Mouse (Mus musculus) midbrain, embryonic 14.5 days (tissue): ENCODE data around the gene Sh2b3. TPM values are rescaled to one million over a fixed set of nuclear protein-coding genes. Genes with fewer than 3 reads are reported as not detected.

Experiments
- ATAC-seq: fragments of 200-750 bp; cut with Nextera tagmentation; 2 replicates; pipeline ENCODE4 v1.8.0; 2017; ENCODE audit warnings: moderate number of reproducible peaks, moderate library complexity; ENCODE audit not compliant: low FRiP score, low TSS enrichment
- DNase-seq: peaks from one replicate; pipeline ENCODE4 v3.0.0-alpha.2; 2015
- H3K27ac ChIP-seq: fragments of 300-500 bp; sonication (generic); replicated peaks from 2 replicates; pipeline ENCODE4 v1.5.1; 2014; ENCODE audit warnings: mild to moderate bottlenecking, low read depth, low read length, moderate library complexity
- H3K27me3 ChIP-seq: fragments of 300-500 bp; sonication (generic); 2 replicates; pipeline ENCODE4 v1.6.1; 2014; ENCODE audit warnings: low read length, control low read depth, mixed read lengths; ENCODE audit not compliant: control insufficient read depth, insufficient read depth
- H3K36me3 ChIP-seq: fragments of 300-500 bp; sonication (generic); 2 replicates; pipeline ENCODE4 v1.6.1; 2014; ENCODE audit warnings: low read length, control low read depth; ENCODE audit not compliant: control insufficient read depth, insufficient read depth
- H3K4me1 ChIP-seq: fragments of 300-500 bp; sonication (generic); 2 replicates; pipeline ENCODE4 v1.6.1; 2014; ENCODE audit warnings: mild to moderate bottlenecking, antibody characterized with exemption, low read length, control low read depth; ENCODE audit not compliant: control insufficient read depth, insufficient read depth
- H3K4me2 ChIP-seq: fragments of 300-500 bp; sonication (generic); 2 replicates; pipeline ENCODE4 v1.6.1; 2014; ENCODE audit warnings: mild to moderate bottlenecking, low read length, moderate library complexity
- H3K4me3 ChIP-seq: fragments of 300-500 bp; sonication (generic); replicated peaks from 2 replicates; pipeline ENCODE4 v1.5.1; 2014; ENCODE audit warnings: low read depth, low read length
- H3K9ac ChIP-seq: fragments of 300-500 bp; sonication (generic); replicated peaks from 2 replicates; pipeline ENCODE4 v1.6.1; 2014; ENCODE audit warnings: mild to moderate bottlenecking, low read length, moderate library complexity
- H3K9me3 ChIP-seq: fragments of 300-500 bp; sonication (generic); 2 replicates; pipeline ENCODE4 v1.6.1; 2016; ENCODE audit warnings: low read length, control low read depth, mixed read lengths; ENCODE audit not compliant: control insufficient read depth
- WGBS: fragments of 180-500 bp; shearing (Covaris S2); extraction: QIAGEN DNeasy Blood & Tissue Kit; methylation state at CpG from one replicate; pipeline ENCODE4 v1.1.7; 2014; 5-methylcytosine and 5-hydroxymethylcytosine counted together
- polyA plus RNA-seq: library from polyadenylated mRNA; unstranded; fragments of >200 nt; fragmentation: Nextera tagmentation; extraction: Ambion mirVana; gene quantifications from 2 replicates; pipeline ENCODE4 v1.2.1, GENCODE M21; 2014

Sh2b3 gene
- polyA plus RNA-seq: 6.1 and 7.8 TPM in 2 replicates

DNA sequence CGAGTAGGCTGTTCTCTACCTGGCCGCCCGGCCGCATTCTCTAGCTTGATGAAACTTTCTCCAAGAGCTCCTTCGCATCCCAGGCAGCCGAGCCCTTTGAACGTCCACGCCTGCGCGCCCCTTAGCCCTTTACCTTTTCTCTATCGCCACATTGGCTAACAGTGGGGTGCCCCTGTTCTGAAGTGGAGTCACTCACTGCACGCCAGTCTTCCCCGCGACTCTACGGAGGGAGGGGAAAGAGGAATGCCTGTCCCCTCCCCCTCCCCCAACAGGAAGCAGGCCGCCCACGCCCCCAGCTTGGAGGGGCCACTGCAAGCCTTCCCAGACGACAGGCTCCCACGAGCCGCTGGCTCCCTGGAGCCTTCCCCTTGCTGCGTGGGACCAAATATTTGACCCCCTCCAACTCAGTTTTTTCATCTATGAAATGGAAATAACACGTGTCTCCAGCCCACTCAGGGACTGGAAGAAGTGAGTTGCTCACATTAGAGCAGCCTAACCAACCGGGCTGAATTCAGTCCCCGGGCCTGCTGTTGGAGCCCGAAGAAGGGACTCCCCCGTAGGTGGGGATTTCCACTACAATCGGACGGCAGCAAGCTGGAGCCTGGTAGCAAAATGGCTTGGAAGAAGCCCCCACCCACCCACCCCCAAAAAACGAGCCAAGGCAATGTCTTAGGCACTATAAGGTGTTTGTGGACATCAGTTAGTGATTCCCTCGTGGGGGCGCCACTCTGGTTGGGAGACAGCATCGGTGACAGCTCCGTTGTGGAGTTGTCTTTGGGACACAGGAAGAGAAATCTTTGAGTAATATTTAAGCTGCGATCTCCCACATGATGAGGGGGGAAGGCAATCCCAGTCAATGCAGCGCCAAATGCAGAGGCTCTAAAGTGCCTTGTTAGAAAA is at the start of gene Sh2b3:
Gene Sh2b3 (minus strand): TSS at position 206 of the 900 bp plus-strand sequence.
- peak within 1 kb of the TSS; percentile 65 for H3K9ac ChIP-seq
- H3K4me3 ChIP-seq: peak within 1 kb of the TSS; percentile 75
- H3K27me3 ChIP-seq: peaks cover 52% of the 10 kb centered on the region
- no peak; the same call in 1 of the 2 replicates for ATAC-seq
- DNase-seq: peak; percentile 62
- H3K4me2 ChIP-seq: peak within 1 kb of the TSS; percentile 94
- under 1% methylated on average over 35 of the region's 35 CpGs for WGBS
- H3K9me3 ChIP-seq: no peaks in the 10 kb centered on the region
- peaks cover 32% of the 10 kb centered on the region for H3K4me1 ChIP-seq
- H3K27ac ChIP-seq: peak within 1 kb of the TSS; percentile 49; the same call in 1 of the 2 replicates
- H3K36me3 ChIP-seq: no peaks in the 10 kb centered on the region

DNA sequence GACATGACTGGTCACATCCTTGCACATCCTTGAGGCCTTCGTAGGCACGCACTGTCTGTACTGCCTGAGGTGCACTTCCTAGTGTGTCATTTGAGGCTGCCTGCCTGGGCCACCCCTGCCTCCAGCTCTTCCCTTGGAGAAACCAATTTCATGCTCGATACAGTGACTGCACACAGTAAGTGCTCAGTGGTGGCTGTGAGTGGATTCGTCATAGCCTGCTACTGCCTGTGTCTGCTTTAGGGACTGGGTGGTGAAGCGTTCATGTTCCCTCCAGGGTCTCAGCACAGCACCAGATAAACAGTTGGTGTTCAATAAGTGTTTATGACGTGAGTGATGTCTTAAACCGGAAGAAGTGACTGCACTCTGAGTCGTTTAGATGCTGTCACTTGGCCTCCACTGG is 45.9 kb upstream of the Sh2b3 start:
- WGBS: 80% methylated on average over 8 of the region's 8 CpGs

GRCm38 (mm10) chr5:121879211-121879610 is 41.8 kb upstream of the Sh2b3 start:
- Histone ChIP-seq H3K4me1 (no peaks in the 10 kb centered on the region), H3K9me3 (no peaks in the 10 kb centered on the region), H3K36me3 (peaks cover 27% of the 10 kb centered on the region), H3K27ac (no peak overlapping the region), H3K27me3 (no peaks in the 10 kb centered on the region), H3K4me3 (no peak overlapping the region), H3K9ac (no peak overlapping the region), H3K4me2 (no peak overlapping the region)
- DNase-seq (no peak), ATAC-seq (no peak)
- WGBS: 61% methylated on average over 6 of the region's 6 CpGs

More for the DNA sequence above, 45.9 kb upstream of the Sh2b3 start:
- no peak overlapping the region for H3K27ac ChIP-seq
- H3K4me3 ChIP-seq: no peak overlapping the region
- peaks cover 13% of the 10 kb centered on the region; the same call in 1 of the 2 replicates for H3K36me3 ChIP-seq
- H3K9me3 ChIP-seq: no peaks in the 10 kb centered on the region
- H3K27me3 ChIP-seq: no peaks in the 10 kb centered on the region
- ATAC-seq (no peak), DNase-seq (no peak)
- no peak overlapping the region for H3K9ac ChIP-seq
- no peaks in the 10 kb centered on the region for H3K4me1 ChIP-seq
- H3K4me2 ChIP-seq: no peak overlapping the region

DNA sequence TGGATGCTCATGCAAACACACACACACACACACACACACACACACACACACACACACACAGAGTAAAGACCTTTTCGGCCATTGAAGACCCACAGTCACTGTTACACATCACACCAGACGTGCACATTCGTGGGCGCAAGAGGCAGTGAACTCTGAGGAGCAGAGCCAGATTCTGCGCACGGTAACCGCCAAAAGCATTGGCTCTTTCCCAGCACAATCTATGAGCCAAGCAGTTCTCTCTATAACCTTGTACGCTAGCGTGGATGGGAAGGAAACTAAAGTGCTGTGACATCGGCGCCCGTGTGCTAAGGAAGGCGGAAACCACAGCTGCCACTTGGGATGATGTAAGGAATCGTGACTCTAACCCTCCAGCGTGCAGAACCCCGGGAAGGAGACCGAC is 41.3 kb upstream of the Sh2b3 start:
- Histone ChIP-seq H3K4me1 (no peaks in the 10 kb centered on the region), H3K36me3 (peaks cover 31% of the 10 kb centered on the region), H3K27ac (no peak overlapping the region), H3K9me3 (no peaks in the 10 kb centered on the region), H3K27me3 (no peaks in the 10 kb centered on the region), H3K9ac (no peak overlapping the region), H3K4me2 (no peak overlapping the region), H3K4me3 (no peak overlapping the region)
- DNase-seq: no peak
- no peak for ATAC-seq
- WGBS: 87% methylated on average over 17 of the region's 17 CpGs

- DNase-seq: no peak
- Histone ChIP-seq H3K9me3 (no peaks in the 10 kb centered on the region), H3K27ac (no peak overlapping the region), H3K4me2 (no peak overlapping the region), H3K9ac (no peak overlapping the region), H3K4me3 (no peak overlapping the region), H3K36me3 (peaks cover 34% of the 10 kb centered on the region), H3K4me1 (no peaks in the 10 kb centered on the region), H3K27me3 (no peaks in the 10 kb centered on the region)
- WGBS: 85% methylated on average over 12 of the region's 12 CpGs
- ATAC-seq: no peak
Measured at GRCm38 (mm10) chr5:121876901-121877300, 39.5 kb upstream of the Sh2b3 start.

GRCm38 (mm10) chr5:121875041-121875440 is 37.6 kb upstream of the Sh2b3 start:
- Histone ChIP-seq H3K27ac (no peak overlapping the region), H3K4me3 (no peak overlapping the region), H3K4me1 (no peaks in the 10 kb centered on the region), H3K27me3 (no peaks in the 10 kb centered on the region), H3K36me3 (peaks cover 41% of the 10 kb centered on the region), H3K9me3 (no peaks in the 10 kb centered on the region), H3K9ac (no peak overlapping the region), H3K4me2 (no peak overlapping the region)
- no peak for DNase-seq
- ATAC-seq: no peak
- WGBS: 91% methylated on average over 12 of the region's 12 CpGs

DNA sequence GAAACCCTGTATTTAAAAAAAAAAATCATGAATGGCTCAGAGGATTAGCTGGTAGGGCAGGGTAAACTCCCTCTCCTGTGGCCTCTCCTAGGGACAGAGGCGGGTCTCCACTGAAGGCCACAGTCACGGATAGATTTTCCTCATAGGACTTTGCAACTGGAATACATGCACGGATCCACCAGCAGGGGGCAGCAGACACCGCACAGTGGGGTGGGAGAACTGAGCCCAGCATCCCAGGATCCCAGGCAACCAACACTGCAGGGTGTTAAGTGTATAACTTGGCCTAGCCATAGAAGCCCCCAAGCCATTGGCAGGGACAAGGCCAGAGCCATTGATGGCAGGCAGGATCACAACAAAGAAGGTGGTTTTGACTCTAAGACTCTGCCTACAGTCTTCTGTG is 34.7 kb upstream of the Sh2b3 start:
- no peak overlapping the region for H3K4me2 ChIP-seq
- peak; percentile 93 for DNase-seq
- H3K27ac ChIP-seq: no peak overlapping the region
- H3K36me3 ChIP-seq: peaks cover 62% of the 10 kb centered on the region
- no peak for ATAC-seq
- WGBS: 7% methylated on average over 4 of the region's 4 CpGs
- H3K4me3 ChIP-seq: no peak overlapping the region
- no peaks in the 10 kb centered on the region for H3K9me3 ChIP-seq
- no peak overlapping the region for H3K9ac ChIP-seq
- H3K27me3 ChIP-seq: no peaks in the 10 kb centered on the region
- H3K4me1 ChIP-seq: no peaks in the 10 kb centered on the region

GRCm38 (mm10) chr5:121871515-121872030 is 34.1 kb upstream of the Sh2b3 start:
- WGBS: 90% methylated on average over 13 of the region's 13 CpGs
- ATAC-seq: no peak

More at GRCm38 (mm10) chr5:121871515-121872030, 34.1 kb upstream of the Sh2b3 start:
- H3K4me2 ChIP-seq: no peak overlapping the region
- H3K27me3 ChIP-seq: no peaks in the 10 kb centered on the region
- no peak overlapping the region for H3K4me3 ChIP-seq
- no peaks in the 10 kb centered on the region for H3K9me3 ChIP-seq
- no peak overlapping the region for H3K9ac ChIP-seq
- H3K27ac ChIP-seq: no peak overlapping the region
- peaks cover 62% of the 10 kb centered on the region for H3K36me3 ChIP-seq
- H3K4me1 ChIP-seq: no peaks in the 10 kb centered on the region
- DNase-seq: no peak
